Mouse (Mus musculus): ENCODE results near the gene Eif2ak2.

The Eif2ak2 gene

DNA sequence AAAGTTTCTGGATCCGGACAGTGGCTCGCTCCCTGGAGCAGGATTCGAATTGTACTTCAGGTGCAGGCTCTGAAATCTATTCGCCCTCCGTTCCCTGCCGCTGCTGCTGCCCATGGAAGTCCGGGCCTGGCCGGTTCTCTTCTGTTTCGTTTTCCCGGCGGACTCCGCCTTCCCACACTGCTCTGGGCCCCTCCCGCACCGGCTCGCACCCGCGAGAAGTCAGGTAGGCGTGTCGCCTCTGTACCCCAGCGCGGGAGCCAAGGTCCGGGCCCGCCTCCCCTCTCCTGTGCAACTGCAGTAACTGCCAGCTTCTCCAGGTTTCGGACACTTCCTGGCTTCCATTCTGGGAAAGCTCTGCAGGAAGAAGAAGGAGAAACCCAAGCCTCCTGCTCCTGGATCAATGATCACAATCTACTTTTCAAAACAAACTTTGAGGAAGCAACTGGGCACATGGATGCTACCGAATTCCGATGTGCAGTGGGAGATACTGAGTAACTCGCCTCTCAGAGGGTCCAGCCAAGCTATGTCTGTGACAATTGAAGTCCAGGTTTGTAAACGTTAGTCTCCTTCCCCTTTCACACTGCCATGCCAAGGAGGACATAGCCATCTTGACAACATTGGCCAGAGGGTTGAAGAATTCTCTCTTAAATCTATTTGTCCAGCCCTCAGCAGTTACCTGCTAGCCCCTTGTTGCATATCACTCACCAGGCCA, at the start of gene Eif2ak2:
TSS of gene Eif2ak2 (minus strand) at position 173 of the 712 bp plus-strand sequence.
- DNase-seq (ENCODE audit: low spot score in 2 of 2), result peak; percentile 30 to 48

DNA sequence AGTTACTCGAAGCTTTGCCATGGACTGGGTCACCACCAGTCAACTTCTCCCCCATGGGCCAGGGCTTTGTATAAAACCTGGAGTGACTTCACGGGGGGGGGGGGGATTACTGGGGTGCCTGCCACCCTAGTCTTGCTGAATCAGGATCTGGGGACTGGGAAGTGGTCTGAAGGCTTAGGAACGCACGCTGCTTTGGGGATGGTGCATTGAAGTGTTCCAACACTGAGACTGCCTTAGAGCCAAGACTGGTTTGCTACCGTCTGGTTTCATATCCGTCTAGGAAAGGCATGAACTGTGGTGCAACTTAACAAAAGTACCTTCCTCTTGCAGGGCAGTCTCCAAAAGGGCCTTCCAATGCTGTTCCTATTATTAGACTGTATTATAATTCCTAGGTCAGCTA, 35.3 kb upstream of the Eif2ak2 start:
- DNase-seq (ENCODE audit: low spot score in 2 of 2), result no peak

DNA sequence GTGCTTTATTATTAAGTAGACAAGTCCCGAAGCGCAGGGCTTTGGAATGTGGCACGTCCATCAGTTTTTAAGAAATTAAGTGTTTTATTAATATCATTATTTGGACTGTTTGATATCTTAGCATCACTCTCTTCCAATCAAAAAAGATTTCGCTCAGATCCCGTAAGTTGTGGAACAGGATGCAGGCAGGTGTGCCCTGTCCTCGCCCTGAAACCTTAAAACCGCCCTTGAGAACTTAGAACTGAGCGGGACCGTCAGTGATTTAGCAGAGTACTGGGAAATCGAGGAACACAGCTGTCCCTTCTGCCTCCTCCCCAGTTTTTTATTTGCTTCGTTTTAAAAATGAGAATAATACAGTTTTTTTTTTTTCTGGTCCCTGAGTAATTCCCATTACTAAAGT, 34.5 kb upstream of the Eif2ak2 start:
- DNase-seq (ENCODE audit: low spot score in 2 of 2), result no peak

DNA sequence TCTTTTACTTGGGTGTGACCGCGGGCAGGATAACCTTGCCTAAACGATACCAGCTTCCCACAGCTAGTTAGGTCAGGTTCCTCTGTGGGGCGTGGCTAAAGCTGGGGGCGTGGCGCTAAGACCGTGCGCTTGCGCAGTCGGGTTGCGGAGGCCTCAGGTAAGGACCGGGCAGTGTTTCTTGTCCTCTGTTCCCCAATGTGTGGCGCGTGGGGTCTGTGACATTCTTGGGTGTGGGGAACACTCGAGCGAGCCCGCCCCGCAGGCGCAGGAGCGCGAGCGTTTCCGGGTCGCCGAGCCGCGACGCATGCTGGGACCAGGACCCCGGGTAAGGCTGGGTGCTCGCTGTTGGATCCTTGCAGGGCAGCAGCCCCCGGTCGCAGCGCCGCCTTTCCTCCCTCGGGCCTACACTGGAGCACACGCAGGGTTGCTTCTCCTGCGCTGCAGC, 34.0 kb upstream of the Eif2ak2 start, which contains the start of gene Cebpzos:
TSS of gene Cebpzos (plus strand) at position 132 of the 445 bp plus-strand sequence.
- DNase-seq (ENCODE audit: low spot score in 2 of 2), result peak; percentile 85 to 86

DNA sequence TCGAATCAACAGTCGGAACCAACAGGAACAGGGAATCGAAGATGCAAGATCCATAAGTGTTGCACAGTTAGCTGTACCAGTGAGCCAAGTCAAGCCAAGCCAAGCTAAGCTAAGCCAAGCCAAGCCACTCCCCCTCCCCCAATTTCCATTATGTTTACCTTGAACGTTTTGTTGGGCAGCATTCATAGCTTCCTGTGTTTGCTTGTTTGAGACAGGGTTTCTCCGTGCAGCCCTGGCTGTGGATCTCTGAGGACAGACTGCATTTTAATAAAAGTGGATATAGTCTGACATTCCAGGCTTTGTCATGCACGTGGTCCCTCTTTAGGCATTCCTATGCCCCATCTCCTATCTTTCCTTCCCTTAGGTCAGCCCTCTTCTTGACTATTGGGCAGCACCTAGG, 33.4 kb upstream of the Eif2ak2 start:
- no peak for DNase-seq (ENCODE audit: low spot score in 2 of 2)

DNA sequence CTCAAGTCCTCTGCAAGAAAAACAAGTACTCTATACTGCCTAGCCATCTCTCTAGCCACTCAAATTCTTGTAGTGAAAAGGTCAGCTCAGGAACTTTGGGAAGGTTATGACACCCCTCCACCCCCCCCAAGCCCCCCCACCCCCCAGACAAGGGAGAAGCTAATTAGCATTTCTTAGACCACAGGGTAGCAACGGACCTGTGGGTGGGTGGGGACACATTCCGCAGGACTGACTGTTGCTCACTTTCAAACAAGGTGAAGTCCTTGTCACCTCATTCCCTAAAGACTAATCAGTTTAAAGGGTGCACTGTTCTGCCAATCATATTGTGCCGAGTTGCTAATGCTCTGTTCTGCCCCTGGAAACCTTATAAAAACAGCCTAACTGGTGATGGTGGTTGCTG, 31.5 kb upstream of the Eif2ak2 start:
- DNase-seq (ENCODE audit: low spot score in 2 of 2), result no peak

DNA sequence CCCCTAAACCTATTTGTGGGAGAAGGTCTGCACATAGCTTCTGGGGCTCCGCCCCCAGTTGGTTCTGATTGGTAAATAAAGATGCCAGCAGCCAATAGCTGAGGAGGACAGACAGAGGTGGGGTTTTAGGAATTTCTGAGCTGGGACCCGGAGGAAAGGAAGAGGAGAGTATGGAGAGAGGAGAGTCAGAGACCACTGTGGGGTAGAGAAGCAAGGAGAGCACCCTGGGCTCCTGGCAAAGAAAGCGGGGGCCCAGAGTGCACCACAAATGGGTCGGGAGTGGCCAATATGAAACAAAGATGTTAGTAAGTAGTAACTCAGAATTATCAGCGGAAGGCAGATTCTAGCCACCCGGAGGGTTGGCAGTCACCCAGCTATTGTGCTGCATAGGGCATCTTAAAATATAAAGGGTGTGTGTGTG, 30.5 kb upstream of the Eif2ak2 start:
- DNase-seq (ENCODE audit: low spot score in 2 of 2), result peak in 1 of 2 experiments; percentile 39

DNA sequence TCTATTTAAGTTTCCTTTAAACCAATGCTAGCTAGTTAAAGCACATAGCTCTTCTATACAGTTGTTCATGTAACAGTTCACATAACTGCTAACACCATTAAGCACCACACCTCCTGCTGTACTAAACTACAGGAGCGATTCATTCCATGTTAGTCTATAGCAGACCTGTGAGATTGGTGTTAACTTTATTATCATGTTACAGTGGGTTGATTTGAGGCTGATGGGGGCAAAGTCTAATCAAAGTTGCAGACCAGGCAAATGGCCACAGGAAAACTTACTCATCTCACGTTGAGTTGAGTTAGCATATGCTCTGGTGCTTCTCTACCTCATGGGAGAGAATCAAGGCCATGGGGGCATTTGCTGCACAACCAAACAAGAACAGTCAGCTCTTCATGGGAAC, 27.0 kb upstream of the Eif2ak2 start:
- no peak for DNase-seq (ENCODE audit: low spot score in 2 of 2)

DNA sequence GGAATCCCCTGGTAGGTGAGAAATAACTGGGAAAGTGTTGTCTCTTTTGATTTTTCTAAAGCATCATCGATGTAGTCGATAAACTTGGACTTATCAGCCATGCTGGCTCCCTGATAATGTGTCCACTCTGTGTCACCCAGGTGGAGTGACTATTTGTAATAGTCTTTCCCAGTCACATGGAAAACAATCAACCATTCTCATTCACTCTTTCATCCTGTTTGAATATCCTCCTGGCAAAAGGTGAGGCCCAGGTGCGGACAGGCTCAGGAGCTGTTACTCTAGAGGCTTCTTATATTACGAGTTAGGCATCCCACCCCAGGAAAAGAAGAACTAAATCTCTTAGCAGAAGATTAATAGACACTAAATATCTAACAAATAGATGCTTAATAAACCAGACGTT, 24.5 kb upstream of the Eif2ak2 start, which contains the start of gene Sult6b1:
TSS of gene Sult6b1 (minus strand) at position 101 of the 400 bp plus-strand sequence.
- no peak for DNase-seq (ENCODE audit: low spot score in 2 of 2)

DNA sequence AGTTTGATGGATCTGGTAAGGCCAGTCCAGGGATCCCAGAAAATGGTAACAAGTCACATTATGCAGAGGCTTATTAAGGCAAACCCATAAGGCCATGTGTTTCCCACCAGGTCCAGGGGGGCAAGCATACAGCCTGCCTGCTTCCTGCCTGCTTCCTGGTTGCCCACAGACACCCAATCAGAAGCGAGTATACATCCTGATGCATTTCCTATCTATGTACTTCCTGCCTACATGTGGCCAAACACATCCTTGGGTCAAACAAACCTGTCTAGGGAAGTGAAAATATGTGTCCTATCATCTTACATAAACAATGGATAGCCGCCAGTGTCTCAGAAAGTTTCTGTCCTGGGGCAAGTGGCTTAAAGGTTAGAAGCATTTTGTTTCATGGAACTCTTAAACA, 20.8 kb upstream of the Eif2ak2 start:
- DNase-seq (ENCODE audit: low spot score in 2 of 2), result no peak

DNA sequence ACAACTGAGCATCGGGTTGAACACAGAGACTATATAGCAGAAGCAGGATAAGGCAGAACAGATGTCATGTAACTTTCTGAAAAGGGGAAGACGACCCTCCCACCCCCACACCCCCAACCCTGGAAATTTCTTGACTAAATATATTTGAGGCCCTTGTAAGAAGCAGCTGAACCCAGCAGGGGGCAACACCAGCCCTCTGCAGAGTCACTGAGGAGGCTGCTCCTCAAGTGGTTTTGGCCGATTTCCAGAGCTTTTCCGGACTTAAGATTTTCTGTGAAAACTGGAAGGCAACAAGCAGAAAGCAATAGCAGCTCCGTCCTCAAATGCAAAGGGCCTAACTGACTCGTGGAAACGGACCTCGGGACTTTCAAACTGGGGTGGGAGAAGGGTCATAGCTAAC, 13.0 kb upstream of the Eif2ak2 start:
- peak in 1 of 2 experiments; percentile 38 for DNase-seq (ENCODE audit: low spot score in 2 of 2)

DNA sequence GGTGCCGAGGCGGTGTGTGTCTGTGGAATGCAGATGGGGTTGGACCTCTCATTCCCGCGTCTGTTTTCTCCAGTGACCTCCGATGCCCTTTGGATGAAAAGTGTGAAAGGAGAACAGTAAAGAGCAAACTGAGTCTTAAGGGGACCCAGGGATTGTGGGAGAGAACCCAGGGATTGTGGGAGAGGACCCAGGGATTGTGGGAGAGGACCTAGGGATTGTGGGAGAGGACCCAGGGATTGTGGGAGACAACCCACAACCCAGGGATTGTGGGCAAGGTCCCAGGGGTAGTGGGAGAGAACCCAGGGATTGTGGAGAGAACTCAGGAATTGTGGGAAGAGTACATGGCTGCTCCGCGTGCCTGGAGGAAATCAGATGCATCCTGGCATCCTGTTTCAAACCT, 12.6 kb upstream of the Eif2ak2 start:
- no peak for DNase-seq (ENCODE audit: low spot score in 2 of 2)

DNA sequence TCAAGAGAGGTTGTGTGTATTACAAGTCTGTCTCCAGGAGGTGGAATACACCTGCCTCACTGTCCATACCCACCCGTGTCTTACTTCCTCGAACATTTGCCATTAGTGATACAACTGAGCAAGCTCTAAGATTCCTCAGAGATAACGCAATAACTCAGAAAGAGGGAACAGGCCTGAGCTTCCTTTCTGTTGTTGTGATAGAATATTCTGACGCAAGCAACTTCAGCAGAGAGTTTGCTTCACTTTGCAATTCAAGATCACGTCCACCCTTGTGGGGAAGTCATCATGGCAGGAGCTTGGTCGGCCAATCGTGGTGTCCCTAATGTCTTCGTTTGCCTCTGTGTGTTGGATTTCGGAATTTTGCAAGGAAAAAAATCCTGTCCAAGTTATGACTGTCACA, 8.6 kb upstream of the Eif2ak2 start:
- no peak for DNase-seq (ENCODE audit: low spot score in 2 of 2)

DNA sequence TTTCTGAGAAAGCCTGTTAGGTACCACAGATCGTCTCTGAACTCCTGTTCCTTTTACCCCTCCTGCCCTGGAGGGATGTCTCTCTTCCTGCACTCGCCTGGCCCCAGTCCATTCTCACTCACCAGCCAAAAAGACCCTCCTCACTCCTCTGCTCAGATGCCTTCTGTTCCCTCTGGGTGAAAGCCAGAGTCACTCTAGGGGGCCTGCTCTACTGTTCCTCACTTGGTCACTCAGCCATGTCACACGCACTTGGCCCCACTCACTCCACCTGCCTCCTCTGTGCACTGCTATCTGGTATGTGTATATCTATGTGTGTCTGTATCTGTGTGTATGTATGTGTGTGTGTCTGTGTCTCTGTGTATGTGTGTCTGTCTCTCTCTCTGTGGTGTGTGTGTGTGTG, 6.8 kb upstream of the Eif2ak2 start:
- DNase-seq (ENCODE audit: low spot score in 2 of 2), result no peak

DNA sequence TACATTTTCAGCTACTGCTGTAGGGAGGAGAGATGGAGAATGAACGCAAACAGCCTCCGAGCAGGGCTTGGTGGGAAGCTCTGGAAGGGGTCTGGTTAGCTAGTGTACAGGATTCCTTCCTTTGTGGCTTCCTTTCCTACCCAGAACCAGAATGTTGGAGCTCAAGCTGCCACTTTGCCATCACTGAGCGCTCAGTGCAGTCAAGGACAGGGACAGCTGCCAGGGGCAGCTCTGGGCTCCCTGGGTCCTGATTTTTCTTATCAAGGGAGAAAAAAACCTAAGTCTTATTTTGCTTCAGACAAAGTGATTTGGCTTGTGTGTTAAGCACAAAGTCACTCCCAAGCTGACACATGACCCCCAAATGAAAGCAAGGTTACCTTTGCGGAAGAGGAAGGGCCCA, 6.2 kb upstream of the Eif2ak2 start:
- no peak for DNase-seq (ENCODE audit: low spot score in 2 of 2)

DNA sequence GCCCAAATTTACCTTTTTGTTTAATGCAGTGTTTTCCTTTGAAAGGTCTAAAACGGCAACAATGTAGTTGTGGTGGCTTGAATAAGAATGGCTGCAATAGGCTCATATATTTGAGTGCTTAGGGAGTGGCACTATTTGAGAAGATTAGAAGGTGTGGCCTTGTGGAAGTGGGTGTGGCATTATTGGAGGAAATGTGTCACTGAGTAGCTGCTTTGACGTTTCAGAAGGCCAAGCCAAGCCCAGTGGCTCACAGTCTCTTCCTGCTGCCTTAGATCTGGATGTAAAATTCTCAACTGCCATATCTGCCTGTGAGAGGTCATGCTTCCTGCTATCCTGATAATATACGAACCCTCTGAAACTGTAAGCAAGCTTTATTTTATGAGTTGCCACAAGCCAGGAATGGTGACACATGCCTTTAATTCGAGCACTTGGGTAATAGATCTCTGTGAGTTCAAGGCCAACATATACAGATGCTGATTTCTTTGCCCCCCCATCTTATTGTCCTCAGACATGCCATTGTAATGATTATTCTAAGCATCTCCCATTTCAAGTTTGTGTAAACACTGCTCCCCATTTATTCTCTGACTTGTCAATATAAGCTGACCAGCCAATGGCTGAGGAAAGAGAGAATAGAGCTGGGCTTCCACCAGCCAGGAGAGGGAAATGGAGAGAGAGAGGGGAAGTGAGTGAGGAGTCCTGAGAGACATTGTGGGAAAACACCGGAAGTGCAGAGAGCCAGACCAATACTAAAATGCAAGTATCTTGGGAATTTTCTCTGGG, 3.1 kb upstream of the Eif2ak2 start:
- no peak for DNase-seq (ENCODE audit: low spot score in 2 of 2)

DNA sequence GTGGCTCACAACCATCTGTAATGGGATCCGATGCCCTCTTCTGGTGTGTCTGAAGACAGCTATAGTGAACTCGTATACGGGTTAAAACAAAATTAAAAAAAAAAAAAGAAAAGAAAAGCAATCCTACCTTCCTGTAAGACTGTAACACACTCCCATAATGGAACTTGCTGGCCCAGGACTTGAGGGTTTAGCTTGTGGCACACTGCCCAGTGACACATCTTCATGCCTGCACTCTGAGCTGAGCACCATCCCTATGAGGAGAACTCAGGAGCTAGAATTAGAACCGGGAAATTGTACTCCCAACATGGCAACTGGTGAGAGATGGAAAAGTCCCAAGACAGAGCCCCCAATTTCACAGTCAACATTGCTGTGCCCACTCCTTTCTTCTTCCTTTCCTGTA, 918 bp upstream of the Eif2ak2 start:
- DNase-seq (ENCODE audit: low spot score in 2 of 2), result no peak

DNA sequence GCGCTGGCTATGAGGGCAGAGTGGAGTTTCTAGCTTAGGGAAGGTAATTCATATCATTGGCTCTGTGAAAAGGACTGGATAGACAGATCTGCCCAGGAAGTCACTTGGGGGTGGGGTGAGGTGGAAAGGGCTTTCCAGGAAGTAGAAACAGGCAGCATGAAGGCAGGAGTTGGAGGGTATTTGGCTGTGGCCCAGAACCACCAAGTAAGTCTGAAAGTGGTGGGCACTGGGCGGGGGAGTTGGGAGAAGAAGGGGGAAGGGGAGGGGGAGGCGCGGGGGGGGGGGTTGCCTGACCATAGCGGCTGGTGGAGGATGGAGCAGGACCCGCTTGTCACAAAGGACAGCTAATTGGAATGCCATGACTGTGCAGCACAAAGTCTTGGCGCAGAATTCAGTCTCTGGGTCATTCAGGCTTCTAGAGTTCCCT, 482 bp downstream of the Eif2ak2 start:
- DNase-seq (ENCODE audit: low spot score in 2 of 2), result no peak

DNA sequence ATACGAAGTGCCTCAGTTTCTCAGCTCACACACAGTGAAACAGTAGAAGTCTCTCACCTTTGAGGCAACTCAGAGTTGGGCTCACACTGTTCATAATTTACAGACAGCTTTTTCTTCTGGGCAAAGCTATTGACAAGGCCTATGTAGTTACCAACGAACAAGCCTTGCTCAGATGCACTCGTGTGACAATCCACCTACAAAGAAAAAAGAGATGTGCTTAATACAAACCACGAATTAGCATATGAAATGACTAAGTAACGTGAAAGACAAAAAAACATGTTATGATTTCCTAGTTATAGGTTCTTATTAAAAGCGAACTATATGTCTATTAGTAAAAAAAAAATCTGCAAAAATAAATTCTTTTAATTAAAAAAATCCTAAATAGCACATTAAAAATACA, 8.5 kb downstream of the Eif2ak2 start:
- DNase-seq (ENCODE audit: low spot score in 2 of 2), result no peak

DNA sequence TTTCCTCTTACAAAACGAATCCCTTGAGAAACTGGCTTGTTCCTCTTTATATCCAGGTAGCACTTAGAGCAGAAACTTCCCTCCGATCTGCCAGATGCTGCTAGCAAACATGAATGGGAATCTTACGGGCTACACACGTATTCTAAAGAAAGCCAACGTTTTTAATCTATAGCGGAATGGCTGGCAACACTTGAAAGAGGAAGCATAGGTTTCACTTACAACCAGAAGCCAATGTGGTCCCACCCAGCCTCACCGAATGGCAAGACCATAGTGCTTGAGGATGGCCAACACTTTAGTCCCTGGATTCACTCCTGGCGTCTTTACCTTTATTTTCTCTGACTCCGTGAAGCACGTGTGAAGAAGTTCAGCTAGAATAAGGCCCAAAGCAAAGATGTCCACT, 26.1 kb downstream of the Eif2ak2 start:
- no peak for DNase-seq (ENCODE audit: low spot score in 2 of 2)

DNA sequence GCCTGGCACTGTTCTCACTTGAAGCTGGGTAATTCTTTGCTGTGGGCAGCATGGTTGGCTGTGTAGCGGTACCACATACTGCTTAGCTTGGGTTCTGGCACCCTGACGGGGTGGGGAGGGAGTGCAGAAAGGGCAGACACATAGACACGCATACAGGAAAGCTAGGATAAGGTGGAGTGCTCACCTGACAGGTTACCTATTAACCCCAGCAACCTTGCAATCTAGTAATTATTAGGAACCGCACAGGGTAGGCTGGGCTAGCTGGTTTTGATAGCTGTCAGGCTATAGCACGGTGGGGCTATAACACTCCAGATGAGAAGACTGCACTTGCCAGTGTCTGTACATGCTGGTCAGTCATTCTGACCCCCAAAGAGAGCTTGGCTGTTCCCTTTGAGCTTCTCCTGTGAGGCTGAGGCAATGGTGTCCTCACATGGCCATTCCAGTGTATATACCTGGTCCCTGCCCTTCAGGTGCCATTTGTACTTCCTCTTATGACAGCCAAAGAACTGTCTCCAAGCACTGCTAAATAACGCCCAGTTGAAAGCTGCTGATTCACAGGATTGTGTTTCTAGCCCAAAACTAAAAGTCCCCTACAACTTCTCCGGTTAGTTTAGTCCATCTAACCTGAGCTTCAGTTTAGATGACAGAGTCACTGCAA, 40.0 kb downstream of the Eif2ak2 start:
- no peak for DNase-seq (ENCODE audit: low spot score in 2 of 2)

DNA sequence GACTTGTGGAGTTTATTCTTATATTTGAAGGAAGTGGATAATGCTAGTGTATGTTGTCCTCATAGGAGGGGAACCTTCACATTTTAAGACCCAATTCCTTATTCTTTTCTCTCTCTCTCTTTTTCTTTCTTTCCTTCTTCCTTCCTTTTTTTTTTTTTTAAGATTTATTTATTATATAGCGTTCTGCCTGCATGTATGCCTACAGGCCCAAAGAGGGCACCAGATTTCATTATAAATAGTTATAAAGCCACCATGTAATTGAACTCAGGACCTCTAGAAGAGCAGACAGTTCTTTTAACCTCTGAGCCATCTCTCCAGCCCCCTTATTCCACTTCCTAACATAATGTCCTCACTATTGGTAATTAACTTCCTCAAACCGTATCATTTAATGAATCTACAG, 46.3 kb downstream of the Eif2ak2 start:
- no peak for DNase-seq (ENCODE audit: low spot score in 2 of 2)
